Mouse (Mus musculus): ENCODE results near the gene Grm4. TPM values are rescaled to one million over a fixed set of nuclear protein-coding genes. Genes with fewer than 3 reads are reported as not detected.
A peak's percentile ranks its signal among the peaks of the same experiment; 100 is the strongest.

Gene Grm4
- polyA plus RNA-seq, 2 experiments: 0.01 TPM; not detected in 1

GRCm38 (mm10) chr17:27564391-27565162 is 43.4 kb upstream of the Grm4 start:
- TF ChIP-seq CTCF (IDR thresholded peaks at IDR 0.05; ENCODE audit: low read depth) (peak; percentile 72), EP300 (IDR thresholded peaks at IDR 0.05; ENCODE audit: low read depth) (no peak)
- H3K27me3 ChIP-seq (ENCODE audit: control insufficient read depth, insufficient read depth, low read length): no peaks in the 10 kb centered on the region
- peak overlapping the region; percentile 60 to 65 for H3K4me3 ChIP-seq (ENCODE audit: insufficient read depth in 1 of 2, low read depth in 2 of 2, low read length in 2 of 2)
- peak overlapping the region; percentile 60 for H3K9ac ChIP-seq (replicated peaks)
- peaks cover 15% of the 10 kb centered on the region for H3K36me3 ChIP-seq (replicated peaks; ENCODE audit: control insufficient read depth, insufficient read depth, low read depth)
- peak overlapping the region; percentile 96 for H3K4me2 ChIP-seq (ENCODE audit: low read depth)
- no peak overlapping the region for H3K27ac ChIP-seq
- WGBS (ENCODE audit: insufficient replicate concordance): 9% methylated on average over 20 of the region's 20 CpGs
- no peak for ATAC-seq (ENCODE audit: insufficient read depth)
- peaks cover 0 to 14% of the 10 kb centered on the region in 2 experiments; a peak in 2 of 4 replicates for H3K4me1 ChIP-seq (replicated peaks; ENCODE audit: control insufficient read depth in 2 of 2, insufficient read depth in 2 of 2, low read length in 1 of 2)
- H3K9me3 ChIP-seq (ENCODE audit: control insufficient read depth, low read length): no peaks in the 10 kb centered on the region
- no peak for DNase-seq (ENCODE audit: low read depth in 3 of 3, low spot score in 3 of 3)

- Histone ChIP-seq H3K4me1 (replicated peaks; ENCODE audit: control insufficient read depth in 2 of 2, insufficient read depth in 2 of 2, low read length in 1 of 2) (peaks cover 0 to 19% of the 10 kb centered on the region in 2 experiments; a peak in 3 of 4 replicates), H3K9ac (replicated peaks) (no peak overlapping the region), H3K4me2 (ENCODE audit: low read depth) (peak overlapping the region; percentile 96; the same call in 1 of the 2 replicates), H3K4me3 (ENCODE audit: insufficient read depth in 1 of 2, low read depth in 2 of 2, low read length in 2 of 2) (no peak overlapping the region), H3K27me3 (ENCODE audit: control insufficient read depth, insufficient read depth, low read length) (no peaks in the 10 kb centered on the region), H3K36me3 (replicated peaks; ENCODE audit: control insufficient read depth, insufficient read depth, low read depth) (peaks cover 15% of the 10 kb centered on the region), H3K9me3 (ENCODE audit: control insufficient read depth, low read length) (no peaks in the 10 kb centered on the region), H3K27ac (no peak overlapping the region)
- 43% methylated on average over 7 of the region's 7 CpGs for WGBS (ENCODE audit: insufficient replicate concordance)
- TF ChIP-seq EP300 (IDR thresholded peaks at IDR 0.05; ENCODE audit: low read depth) (no peak), CTCF (IDR thresholded peaks at IDR 0.05; ENCODE audit: low read depth) (no peak)
- DNase-seq (ENCODE audit: low read depth in 3 of 3, low spot score in 3 of 3) (no peak), ATAC-seq (ENCODE audit: insufficient read depth) (no peak)
Measured at GRCm38 (mm10) chr17:27563771-27564244, 42.6 kb upstream of the Grm4 start.

GRCm38 (mm10) chr17:27561809-27562526 is 40.8 kb upstream of the Grm4 start:
- no peak for DNase-seq (ENCODE audit: low read depth in 3 of 3, low spot score in 3 of 3)
- no peak overlapping the region for H3K9ac ChIP-seq (replicated peaks)
- 59% methylated on average over 8 of the region's 11 CpGs for WGBS (ENCODE audit: insufficient replicate concordance)

GRCm38 (mm10) chr17:27560926-27561480 is 39.8 kb upstream of the Grm4 start:
- Histone ChIP-seq H3K9ac (replicated peaks) (no peak overlapping the region), H3K9me3 (ENCODE audit: control insufficient read depth, low read length) (no peaks in the 10 kb centered on the region), H3K27ac (no peak overlapping the region), H3K4me3 (ENCODE audit: insufficient read depth in 1 of 2, low read depth in 2 of 2, low read length in 2 of 2) (no peak overlapping the region), H3K36me3 (replicated peaks; ENCODE audit: control insufficient read depth, insufficient read depth, low read depth) (peaks cover 15% of the 10 kb centered on the region), H3K4me1 (replicated peaks; ENCODE audit: control insufficient read depth in 2 of 2, insufficient read depth in 2 of 2, low read length in 1 of 2) (peaks cover 0 to 20% of the 10 kb centered on the region in 2 experiments; a peak in 3 of 4 replicates), H3K27me3 (ENCODE audit: control insufficient read depth, insufficient read depth, low read length) (no peaks in the 10 kb centered on the region), H3K4me2 (ENCODE audit: low read depth) (no peak overlapping the region)
- 69% methylated on average over 13 of the region's 13 CpGs for WGBS (ENCODE audit: insufficient replicate concordance)
- ATAC-seq (ENCODE audit: insufficient read depth) (no peak), DNase-seq (ENCODE audit: low read depth in 3 of 3, low spot score in 3 of 3) (no peak)
- TF ChIP-seq EP300 (IDR thresholded peaks at IDR 0.05; ENCODE audit: low read depth) (no peak), CTCF (IDR thresholded peaks at IDR 0.05; ENCODE audit: low read depth) (no peak)

More at GRCm38 (mm10) chr17:27561809-27562526, 40.8 kb upstream of the Grm4 start:
- H3K4me1 ChIP-seq (replicated peaks; ENCODE audit: control insufficient read depth in 2 of 2, insufficient read depth in 2 of 2, low read length in 1 of 2): peaks cover 0 to 24% of the 10 kb centered on the region in 2 experiments; a peak in 3 of 4 replicates
- peaks cover 15% of the 10 kb centered on the region for H3K36me3 ChIP-seq (replicated peaks; ENCODE audit: control insufficient read depth, insufficient read depth, low read depth)
- ATAC-seq (ENCODE audit: insufficient read depth): no peak
- no peaks in the 10 kb centered on the region for H3K9me3 ChIP-seq (ENCODE audit: control insufficient read depth, low read length)
- no peak overlapping the region for H3K4me2 ChIP-seq (ENCODE audit: low read depth)
- no peak overlapping the region for H3K27ac ChIP-seq
- TF ChIP-seq EP300 (IDR thresholded peaks at IDR 0.05; ENCODE audit: low read depth): no peak
- no peak for TF ChIP-seq CTCF (IDR thresholded peaks at IDR 0.05; ENCODE audit: low read depth)
- no peaks in the 10 kb centered on the region for H3K27me3 ChIP-seq (ENCODE audit: control insufficient read depth, insufficient read depth, low read length)
- H3K4me3 ChIP-seq (ENCODE audit: insufficient read depth in 1 of 2, low read depth in 2 of 2, low read length in 2 of 2): no peak overlapping the region

All from liver, embryonic 14.5 days (tissue).